Mouse (Mus musculus) embryonic stem cell, embryonic (primary cell): Measurements from ENCODE around the gene Col5a3.

Experiments used
- CTCF ChIA-PET, 4 experiments: fragments of 300-600 bp in 2 of 4; fragments of 350-600 bp in 2 of 4; sonication (Branson Sonifier 250); formaldehyde crosslinking; loops; one replicate each; lab custom pipeline; 2022; ENCODE audit warnings: inconsistent platforms in 2 of 4; lab: Charles Lee
- POLR2A ChIA-PET, 4 experiments: fragments of 300-600 bp in 2 of 4; fragments of 350-600 bp in 2 of 4; sonication (Branson Sonifier 250); formaldehyde crosslinking; loops; one replicate each; lab custom pipeline; 2022; ENCODE audit warnings: antibody characterized with exemption in 4 of 4, inconsistent platforms in 1 of 4; lab: Charles Lee

Col5a3 gene

DNA sequence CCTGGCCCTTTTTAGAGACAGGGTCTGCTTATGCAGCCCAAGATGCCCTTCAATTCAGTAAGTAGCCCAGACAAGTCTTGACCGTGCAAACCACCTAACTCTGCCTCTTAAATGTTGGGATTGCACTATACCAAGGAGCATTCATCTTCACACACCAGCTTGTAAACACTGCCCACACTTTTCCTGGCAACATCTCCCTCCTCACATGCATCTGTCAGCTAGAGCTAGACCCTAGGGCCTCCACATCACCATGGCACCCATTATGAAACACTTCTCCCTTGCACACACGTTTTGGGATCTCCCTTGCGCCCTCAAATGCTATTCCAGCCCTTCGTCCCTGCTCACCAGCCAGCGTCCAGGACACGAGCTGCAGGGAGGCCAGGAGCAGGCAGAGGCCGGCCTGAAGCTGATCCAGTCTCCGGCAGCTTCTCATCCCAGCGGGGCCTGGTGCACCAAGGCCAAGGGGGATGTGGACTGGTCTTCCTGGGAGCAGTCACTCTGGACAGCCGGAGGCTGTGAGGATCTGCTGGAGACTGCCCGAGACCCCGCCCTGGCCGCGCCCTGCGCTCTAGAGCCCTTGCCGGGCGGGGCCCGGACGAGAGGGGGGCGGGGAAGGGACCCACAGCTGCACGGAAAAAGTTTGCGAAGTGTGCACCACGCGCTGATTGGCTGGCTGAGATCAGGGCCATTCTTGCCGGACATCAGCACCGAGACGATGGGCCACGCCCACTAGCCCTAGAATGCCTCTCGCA lies at the start of gene Col5a3:
Col5a3 (minus strand) TSS at position 547 of the 752 bp plus-strand sequence.
- POLR2A ChIA-PET = interaction anchor here in 3 of 4 experiments (0.6 to 1.7 kb wide), 7 partner anchors 16 to 277 kb away, joined by 3 to 8 read pairs (median 4); partner anchors contain the start of genes Gm38431 (in 1 of the 3) and Raver1 (in 1 of the 3)
- CTCF ChIA-PET = interaction anchor here (0.6 to 2.1 kb wide), 11 partner anchors 10 to 99 kb away, joined by 3 to 9 read pairs (median 5); no protein-coding TSS in a partner anchor

DNA sequence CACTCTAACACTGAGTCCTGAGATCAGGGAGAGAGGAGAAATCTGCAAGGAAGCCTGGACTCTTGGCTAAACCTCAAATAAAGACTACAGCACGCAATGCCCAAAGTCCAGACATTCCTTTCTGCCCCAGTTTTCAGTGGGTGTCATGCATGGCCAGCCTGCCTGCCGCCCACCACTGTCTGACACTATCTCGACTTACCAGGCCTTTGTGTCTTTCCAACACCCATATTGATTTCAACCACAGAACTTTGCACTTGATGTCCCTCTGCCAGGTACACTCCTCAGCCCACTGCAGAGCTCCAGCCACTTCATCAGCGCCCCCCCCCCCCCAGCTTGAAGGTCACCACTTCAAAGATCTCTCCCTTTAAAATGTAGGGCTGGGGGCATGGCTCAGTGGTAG lies 47.4 kb upstream of the Col5a3 start:
- POLR2A ChIA-PET = interaction anchor here in 2 of 4 experiments (0.9 to 2.8 kb wide), 2 partner anchors 16 kb away, joined by 4 to 14 read pairs; no protein-coding TSS in a partner anchor
- CTCF ChIA-PET = interaction anchor here (0.6 to 3.4 kb wide), 25 partner anchors 8 to 358 kb away, joined by 3 to 13 read pairs (median 3); no protein-coding TSS in a partner anchor

DNA sequence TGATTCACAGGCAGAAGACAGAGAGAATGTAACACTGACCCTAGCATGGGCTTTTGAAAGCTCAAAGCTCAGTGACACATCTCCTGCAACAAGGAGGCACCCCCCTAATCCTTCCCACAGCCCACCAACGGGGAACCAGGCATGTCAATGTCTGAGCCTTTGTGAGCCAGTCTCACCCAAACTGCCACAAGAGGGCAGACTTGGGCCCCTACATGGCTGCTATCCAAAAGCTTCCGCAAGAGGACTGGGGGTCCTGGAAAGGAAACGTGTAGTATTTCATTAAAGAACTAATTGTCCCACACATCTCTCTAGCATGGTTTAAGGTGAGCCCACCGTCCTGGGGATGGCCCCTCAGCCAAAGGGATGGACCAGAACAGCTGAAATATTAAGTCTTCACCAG lies 47.0 kb upstream of the Col5a3 start:
- POLR2A ChIA-PET = interaction anchor here in 2 of 4 experiments (0.7 to 2.8 kb wide), 3 partner anchors 9 to 16 kb away, joined by 3 to 14 read pairs (median 4); no protein-coding TSS in a partner anchor
- CTCF ChIA-PET = interaction anchor here (0.5 to 3.4 kb wide), 26 partner anchors 9 to 380 kb away, joined by 3 to 13 read pairs (median 4); no protein-coding TSS in a partner anchor

DNA sequence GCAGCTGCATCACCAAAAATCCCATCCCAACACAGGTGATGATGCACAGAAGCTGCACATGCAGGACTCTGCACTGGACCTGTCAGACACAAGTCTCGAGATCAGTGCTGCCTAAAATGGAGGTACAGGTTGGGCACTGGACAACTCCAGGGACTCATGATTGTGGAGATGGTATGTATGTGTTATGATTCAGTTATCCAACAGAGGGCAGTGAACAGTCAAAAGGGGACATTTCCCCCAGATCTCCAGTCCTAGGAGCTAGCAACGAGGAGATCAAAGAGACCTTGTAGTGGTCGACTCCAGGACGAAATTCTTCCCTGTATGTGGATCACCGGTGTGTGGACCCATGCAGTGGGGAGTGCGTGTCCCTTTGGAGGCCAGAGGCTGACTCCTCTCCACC lies 45.1 kb upstream of the Col5a3 start:
- ChIA-PET POLR2A (interaction anchor here in 2 of 4 experiments (0.5 to 2.8 kb wide), 2 partner anchors 18 to 289 kb away, joined by 3 to 14 read pairs; no protein-coding TSS in a partner anchor), CTCF (interaction anchor here (0.5 to 3.4 kb wide), 10 partner anchors 10 to 309 kb away, joined by 3 to 13 read pairs (median 4); no protein-coding TSS in a partner anchor)

DNA sequence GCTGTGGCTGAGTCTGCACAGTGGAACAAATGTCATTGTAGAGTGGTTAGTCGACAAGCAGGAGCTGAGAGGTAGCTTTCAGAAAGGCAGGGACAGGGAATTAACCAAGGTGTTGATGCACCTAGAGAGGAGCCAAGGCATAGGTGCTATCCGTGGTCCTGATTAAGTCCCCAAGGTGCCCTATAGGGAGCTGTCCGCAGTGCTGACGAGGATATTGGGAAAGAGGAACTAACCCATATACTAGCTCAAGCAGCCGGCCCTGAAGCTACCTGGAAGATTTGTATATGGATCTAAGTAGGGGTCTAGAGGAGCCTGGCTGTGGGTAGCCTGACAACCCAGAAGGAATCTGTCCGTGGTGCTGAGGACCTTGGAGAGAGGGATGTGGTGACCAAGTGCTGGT lies 42.3 kb upstream of the Col5a3 start:
- ChIA-PET CTCF (interaction anchor here (0.5 to 1.6 kb wide), 23 partner anchors 9 to 280 kb away, joined by 3 to 10 read pairs (median 4); partner anchors contain the start of genes Icam4 (in 1 of the 4) and Tyk2 (in 1 of the 4)), POLR2A (interaction anchor here in 3 of 4 experiments (0.6 to 1.7 kb wide), 12 partner anchors 10 to 235 kb away, joined by 3 to 12 read pairs (median 4); partner anchors contain the start of genes Angptl6 (in 2 of the 3), Ubl5 (in 2 of the 3), Gm38431 (in 1 of the 3) and Raver1 (in 1 of the 3))

DNA sequence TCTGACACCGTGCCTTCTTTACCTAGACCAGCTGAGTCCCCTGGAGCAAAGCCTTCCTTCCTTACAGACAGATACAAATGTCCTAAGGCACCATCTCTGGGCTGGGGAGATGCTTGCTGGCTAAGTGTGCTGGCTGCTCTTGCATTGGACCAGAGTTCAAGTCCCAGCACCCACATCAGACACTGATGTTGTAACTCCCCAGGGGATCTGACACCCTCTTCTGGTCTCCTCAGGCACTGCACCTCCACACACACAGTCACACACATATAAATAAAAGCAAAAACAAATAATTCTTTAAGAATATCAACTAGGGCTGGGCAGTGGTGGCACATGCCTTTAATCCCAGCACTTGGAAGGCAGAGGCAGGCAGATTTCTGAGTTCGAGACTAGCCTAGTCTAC lies 35.3 kb upstream of the Col5a3 start:
- CTCF ChIA-PET = interaction anchor here in 2 of 4 experiments (0.6 to 1.2 kb wide), 4 partner anchors 12 to 160 kb away, joined by 3 to 8 read pairs (median 4); no protein-coding TSS in a partner anchor
- POLR2A ChIA-PET = interaction anchor here in 1 of 4 experiments (0.8 kb wide), 1 partner anchor 20 kb away, joined by 3 read pairs; no protein-coding TSS in a partner anchor

DNA sequence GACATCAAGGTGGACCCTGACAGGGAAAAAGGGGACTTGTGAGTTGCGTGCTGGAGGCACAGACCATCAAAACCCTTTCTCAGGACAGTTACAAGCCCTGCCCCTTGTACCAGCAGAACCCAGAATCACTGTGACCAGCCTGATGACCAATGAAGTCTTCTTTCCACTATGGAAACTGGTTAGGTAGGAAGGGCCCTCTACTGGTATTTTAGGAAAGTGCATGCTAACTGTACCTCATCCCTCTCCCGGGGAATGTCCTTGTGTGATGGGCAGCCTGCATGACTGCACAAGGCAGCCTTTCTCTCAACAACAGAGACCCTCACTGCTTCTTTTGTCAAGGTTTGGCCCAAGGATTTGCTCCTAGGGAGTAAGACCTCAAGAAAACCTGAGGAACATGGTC lies 27.8 kb upstream of the Col5a3 start:
- CTCF ChIA-PET = interaction anchor here in 3 of 4 experiments (0.9 to 3.8 kb wide), 6 partner anchors 12 to 102 kb away, joined by 3 to 16 read pairs (median 5); no protein-coding TSS in a partner anchor
- POLR2A ChIA-PET = interaction anchor here in 1 of 4 experiments (0.7 kb wide), 1 partner anchor 21 kb away, joined by 3 read pairs; no protein-coding TSS in a partner anchor

DNA sequence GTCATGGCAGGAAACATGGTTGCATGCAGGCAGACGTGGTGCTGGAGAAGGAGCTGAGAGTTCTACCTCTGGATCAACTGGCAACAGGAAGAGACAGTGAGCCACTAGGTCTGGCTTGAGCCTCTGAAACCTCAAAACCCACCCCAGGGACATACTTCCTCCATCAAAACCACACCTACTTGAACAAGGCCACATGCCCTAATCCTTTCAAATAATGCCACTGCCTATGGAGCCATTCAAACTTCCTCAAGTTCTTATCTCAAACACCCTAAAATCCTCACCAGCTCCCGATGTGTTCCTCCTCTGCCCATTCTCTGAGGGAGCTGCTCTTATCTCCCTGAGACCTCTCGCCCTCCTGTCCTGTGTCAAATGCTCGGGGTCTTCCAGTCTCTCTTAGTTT lies 27.3 kb upstream of the Col5a3 start:
- CTCF ChIA-PET = interaction anchor here (0.5 to 3.8 kb wide), 11 partner anchors 11 to 186 kb away, joined by 3 to 16 read pairs (median 4); no protein-coding TSS in a partner anchor

DNA sequence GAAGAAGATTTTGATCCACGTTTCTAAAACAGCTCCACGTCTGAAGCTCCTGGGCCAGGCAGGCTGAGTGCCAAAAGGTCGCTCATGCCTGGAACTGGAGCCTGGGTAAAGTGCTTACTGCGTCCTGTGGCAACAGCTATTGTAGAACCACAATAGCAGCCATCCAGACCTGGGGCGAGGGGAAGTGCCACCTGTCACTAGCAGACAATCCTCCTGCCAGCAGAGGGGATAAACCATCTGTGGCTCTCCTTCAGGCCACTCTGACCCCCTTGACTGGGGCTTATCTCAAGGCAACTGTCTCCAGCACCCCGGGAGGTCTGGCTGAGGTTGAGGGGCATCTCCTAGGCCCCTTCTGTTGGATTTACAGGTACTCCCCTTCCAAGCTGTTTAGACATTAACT lies 24.1 kb upstream of the Col5a3 start:
- ChIA-PET POLR2A (interaction anchor here in 1 of 4 experiments (1.6 kb wide), 1 partner anchor 28 kb away, joined by 3 read pairs; no protein-coding TSS in a partner anchor), CTCF (no interaction called here)

More for the DNA sequence above, 27.3 kb upstream of the Col5a3 start:
- POLR2A ChIA-PET = interaction anchor here in 2 of 4 experiments (0.6 to 0.7 kb wide), 2 partner anchors 21 to 131 kb away, joined by 3 read pairs; no protein-coding TSS in a partner anchor

DNA sequence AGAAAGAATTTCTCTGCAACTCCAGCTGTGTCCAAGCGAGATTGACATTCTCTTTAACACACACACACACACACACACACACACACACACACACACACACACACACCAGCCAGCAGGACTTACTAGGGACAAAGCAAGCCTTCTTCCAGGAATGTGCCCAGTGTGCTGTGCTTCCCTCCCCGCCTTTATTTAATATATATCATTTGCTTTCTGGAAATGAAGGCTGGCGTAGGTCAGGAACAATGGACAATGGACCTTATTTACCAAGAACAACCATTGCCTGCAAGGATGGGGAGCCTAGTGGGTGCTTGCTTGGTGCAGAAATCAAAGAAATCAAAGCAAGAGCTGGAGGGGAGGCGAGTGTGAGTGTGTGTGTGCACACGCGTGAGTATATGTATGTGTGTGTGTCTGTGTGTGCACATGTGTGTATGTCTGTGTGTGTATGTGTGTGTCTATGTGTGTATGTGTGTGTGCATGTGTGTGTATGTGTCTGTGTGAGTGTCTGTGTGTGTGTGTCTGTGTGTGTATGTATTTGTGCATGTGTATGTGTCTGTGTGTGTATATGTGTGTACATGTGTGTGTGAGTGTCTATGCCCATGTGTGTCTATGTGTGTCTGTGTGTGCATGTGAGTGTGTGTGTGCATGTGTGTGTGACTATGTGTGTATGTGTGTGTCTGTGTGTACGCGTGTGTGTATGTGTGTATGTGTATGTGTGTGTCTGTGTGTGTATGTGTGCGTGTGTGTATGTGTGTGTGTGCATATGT lies 22.5 kb upstream of the Col5a3 start:
- ChIA-PET POLR2A (interaction anchor here in 1 of 4 experiments (1.6 kb wide), 1 partner anchor 29 kb away, joined by 3 read pairs; no protein-coding TSS in a partner anchor), CTCF (interaction anchor here in 1 of 4 experiments (0.5 to 1.0 kb wide), 2 partner anchors 97 to 171 kb away, joined by 3 to 5 read pairs; no protein-coding TSS in a partner anchor)

DNA sequence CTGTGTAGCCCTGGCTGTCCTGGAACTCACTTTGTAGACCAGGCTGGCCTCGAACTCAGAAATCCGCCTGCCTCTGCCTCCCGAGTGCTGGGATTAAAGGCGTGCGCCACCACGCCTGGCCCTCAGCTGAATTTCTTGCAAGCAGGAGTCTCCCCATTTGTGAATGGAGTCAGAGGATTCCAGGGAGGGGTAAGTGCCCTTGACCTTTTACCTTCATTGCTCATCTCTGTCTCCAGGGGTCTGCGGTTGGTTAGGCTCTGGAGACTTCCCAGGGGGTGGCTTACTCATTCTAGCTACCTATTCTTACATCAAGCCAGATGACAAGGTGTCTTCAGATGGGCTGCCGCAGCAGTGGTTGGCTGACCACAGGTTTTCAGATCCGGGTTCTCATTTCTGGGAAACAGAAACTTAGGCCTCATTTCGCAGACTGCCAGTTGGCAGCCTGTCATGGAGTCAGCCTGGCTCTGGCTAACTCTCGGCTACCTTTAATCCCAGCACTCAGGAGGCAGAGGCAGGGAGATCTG lies 20.6 kb upstream of the Col5a3 start:
- ChIA-PET POLR2A (interaction anchor here in 3 of 4 experiments (0.6 to 1.2 kb wide), 5 partner anchors 19 to 118 kb away, joined by 3 to 4 read pairs (median 3); no protein-coding TSS in a partner anchor), CTCF (interaction anchor here (0.6 to 8.1 kb wide), 7 partner anchors 81 to 265 kb away, joined by 3 to 137 read pairs (median 4); partner anchors contain the start of gene Olfm2 (in 1 of the 4))

DNA sequence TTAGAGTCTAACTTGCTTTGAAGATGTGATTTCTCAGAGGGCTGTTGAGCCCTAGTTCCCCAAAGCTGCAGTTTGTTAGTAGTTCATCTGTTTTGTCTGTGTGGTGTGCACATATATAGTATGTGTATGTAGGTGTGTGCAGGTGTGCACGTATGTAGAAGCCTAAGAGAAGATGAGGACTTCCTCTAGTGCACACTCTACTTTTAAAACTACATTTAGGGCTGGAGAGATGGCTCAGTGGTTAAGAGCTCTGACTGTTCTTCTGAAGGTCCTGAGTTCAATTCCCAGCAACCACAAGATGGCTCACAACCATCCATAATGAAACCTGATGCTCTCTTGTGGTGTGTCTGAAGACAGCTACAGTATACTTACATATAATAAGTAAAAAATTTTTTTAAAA lies 20.0 kb upstream of the Col5a3 start:
- POLR2A ChIA-PET = interaction anchor here in 2 of 4 experiments (0.6 to 0.7 kb wide), 3 partner anchors 40 to 118 kb away, joined by 3 to 4 read pairs (median 3); no protein-coding TSS in a partner anchor
- CTCF ChIA-PET = interaction anchor here (0.6 to 8.1 kb wide), 9 partner anchors 24 to 265 kb away, joined by 3 to 137 read pairs (median 4); partner anchors contain the start of gene Olfm2 (in 1 of the 4)

DNA sequence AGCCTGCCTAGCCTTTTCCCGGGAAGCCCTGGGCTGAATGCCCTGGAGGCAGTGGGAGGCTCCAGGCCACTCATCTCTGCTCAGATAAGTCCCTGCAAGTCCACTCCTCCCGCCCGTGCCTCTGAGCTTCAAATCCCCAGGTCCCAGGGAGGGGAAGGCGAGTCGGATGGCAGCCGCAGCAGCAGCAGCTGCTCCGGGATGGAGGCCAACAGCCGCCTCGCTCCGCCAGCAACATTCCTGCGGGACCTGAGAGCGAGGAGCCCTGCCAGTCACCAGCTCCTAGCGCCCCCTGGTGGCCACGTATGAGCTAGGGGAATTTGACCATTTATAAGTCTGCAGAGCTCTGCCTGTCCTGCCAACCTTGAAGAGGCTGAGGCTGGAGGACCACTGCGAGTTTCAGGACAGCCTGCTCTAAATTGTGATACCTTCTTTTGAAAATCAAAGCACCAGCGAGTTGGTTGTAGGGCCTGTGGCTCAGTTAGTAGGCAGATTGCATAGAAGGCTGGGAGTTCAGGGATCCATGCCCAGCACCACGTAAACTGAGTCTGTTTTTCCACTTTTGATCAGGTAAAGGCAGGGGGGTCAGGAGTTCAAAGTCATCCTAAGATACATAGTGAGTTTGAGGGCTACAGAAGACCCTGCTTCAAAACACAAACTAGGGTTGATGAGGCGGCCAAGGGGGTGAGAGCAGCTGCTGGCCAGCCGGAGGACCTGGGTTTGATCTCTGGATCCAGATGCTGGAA lies 16.2 kb upstream of the Col5a3 start:
- POLR2A ChIA-PET = interaction anchor here in 3 of 4 experiments (0.7 to 2.7 kb wide), 32 partner anchors 9 to 286 kb away, joined by 3 to 14 read pairs (median 4); partner anchors contain the start of genes A230050P20Rik (in 1 of the 3), Col5a3 (in 1 of the 3), Gm38431 (in 1 of the 3) and Icam1 (in 1 of the 3)
- CTCF ChIA-PET = interaction anchor here (0.5 to 8.1 kb wide), 77 partner anchors 9 to 374 kb away, joined by 3 to 137 read pairs (median 4); partner anchors contain the start of genes Col5a3 (in 3 of the 4), Rdh8 (in 2 of the 4), Eif3g (in 1 of the 4) and Mrpl4 (in 1 of the 4)

DNA sequence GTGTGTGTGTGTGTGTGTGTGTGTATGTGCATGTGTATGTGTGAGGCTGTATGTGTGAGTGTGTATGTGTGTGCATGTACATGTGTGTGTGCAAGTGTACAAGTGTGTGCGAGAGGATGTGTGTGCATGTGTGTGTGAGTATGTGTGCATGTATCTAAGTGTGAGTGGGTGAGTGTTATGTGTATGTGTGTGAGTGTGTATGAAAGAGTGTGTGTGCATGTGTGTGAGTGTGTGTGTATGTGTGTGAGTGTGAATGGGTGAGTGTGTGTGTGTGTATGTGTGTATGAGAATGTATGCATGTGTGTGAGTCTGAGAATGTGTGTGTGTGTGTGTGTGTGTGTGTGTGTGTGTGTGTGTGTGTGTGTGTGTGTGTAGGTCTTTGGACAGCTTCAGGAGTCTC lies 13.3 kb upstream of the Col5a3 start:
- ChIA-PET POLR2A (no interaction called here), CTCF (interaction anchor here in 1 of 4 experiments (1.0 kb wide), 1 partner anchor 130 kb away, joined by 8 read pairs; no protein-coding TSS in a partner anchor)

DNA sequence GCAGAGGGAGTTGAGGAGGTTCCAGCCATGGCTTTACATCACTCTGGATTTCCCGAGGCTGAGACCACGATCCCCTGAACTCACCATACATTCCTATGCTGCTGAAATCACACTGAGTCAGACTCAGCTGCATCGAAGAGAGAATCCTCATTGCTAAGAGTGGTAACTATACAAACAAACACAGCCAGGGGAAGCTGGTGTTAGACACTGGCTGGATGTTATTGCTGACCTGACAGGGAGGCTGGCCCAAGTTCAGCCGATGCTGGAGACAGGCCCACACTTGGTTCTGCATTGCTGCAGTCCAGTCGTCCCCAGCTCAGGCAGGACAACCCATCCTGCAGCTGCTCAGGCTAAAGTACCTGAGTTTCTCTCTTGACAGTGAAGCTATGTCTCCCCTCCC lies 10.9 kb upstream of the Col5a3 start:
- CTCF ChIA-PET = interaction anchor here in 3 of 4 experiments (0.6 to 1.8 kb wide), 5 partner anchors 21 to 357 kb away, joined by 3 to 5 read pairs (median 3); no protein-coding TSS in a partner anchor

More for the DNA sequence above, 10.9 kb upstream of the Col5a3 start:
- POLR2A ChIA-PET = interaction anchor here in 2 of 4 experiments (0.6 to 1.4 kb wide), 2 partner anchors 31 to 157 kb away, joined by 3 to 4 read pairs; no protein-coding TSS in a partner anchor
